Mouse (Mus musculus) testis, postnatal 10 days (tissue): ENCODE results near the gene Ndufb8.
A peak's percentile ranks its signal among the peaks of the same experiment; 100 is the strongest.

Source experiments
- DNase-seq: peaks from one replicate; pipeline ENCODE4 v3.0.0; 2021; ENCODE audit warnings: low spot score

Gene Ndufb8

GRCm38 (mm10) chr19:44554861-44555590, at the start of gene Ndufb8:
Ndufb8 (minus strand) TSS chr19:44555440.
- DNase-seq, result peak; percentile 98

- no peak for DNase-seq
Observed at GRCm38 (mm10) chr19:44594180-44594579, 38.9 kb upstream of the Ndufb8 start.

GRCm38 (mm10) chr19:44591638-44592037, 36.4 kb upstream of the Ndufb8 start:
- no peak for DNase-seq

- no peak for DNase-seq
Observed at GRCm38 (mm10) chr19:44590992-44591391, 35.8 kb upstream of the Ndufb8 start.

GRCm38 (mm10) chr19:44589591-44590223, 34.5 kb upstream of the Ndufb8 start:
- no peak for DNase-seq

- DNase-seq, result no peak
Observed at GRCm38 (mm10) chr19:44588036-44588435, 32.8 kb upstream of the Ndufb8 start.

GRCm38 (mm10) chr19:44582638-44583309, 27.5 kb upstream of the Ndufb8 start:
- peak; percentile 97 for DNase-seq

- DNase-seq, result no peak
Observed at GRCm38 (mm10) chr19:44582103-44582502, 26.9 kb upstream of the Ndufb8 start.

GRCm38 (mm10) chr19:44578038-44578437, 22.8 kb upstream of the Ndufb8 start:
- DNase-seq, result no peak

- no peak for DNase-seq
Observed at GRCm38 (mm10) chr19:44576275-44576674, 21.0 kb upstream of the Ndufb8 start.

GRCm38 (mm10) chr19:44567763-44568162, 12.5 kb upstream of the Ndufb8 start:
- DNase-seq, result no peak

- no peak for DNase-seq
Observed at GRCm38 (mm10) chr19:44564006-44564405, 8.8 kb upstream of the Ndufb8 start.

- peak; percentile 94 for DNase-seq
Observed at GRCm38 (mm10) chr19:44562652-44563206, 7.5 kb upstream of the Ndufb8 start, which contains the start of gene Hif1an. Hif1an (plus strand) TSS chr19:44562850.

GRCm38 (mm10) chr19:44554490-44554860, 765 bp downstream of the Ndufb8 start:
- no peak for DNase-seq

GRCm38 (mm10) chr19:44553286-44553685, 2.0 kb downstream of the Ndufb8 start:
- no peak for DNase-seq

- DNase-seq, result no peak
Observed at GRCm38 (mm10) chr19:44552731-44553130, 2.5 kb downstream of the Ndufb8 start, which contains the start of gene Gm20538. Gm20538 (minus strand) TSS chr19:44552831.

GRCm38 (mm10) chr19:44545321-44546041, 9.8 kb downstream of the Ndufb8 start, which contains the start of gene Sec31b:
Sec31b (minus strand) TSS chr19:44545864.
- DNase-seq, result peak; percentile 73

GRCm38 (mm10) chr19:44544775-44545174, 10.5 kb downstream of the Ndufb8 start:
- DNase-seq, result peak; percentile 88

GRCm38 (mm10) chr19:44544372-44544771, 10.9 kb downstream of the Ndufb8 start:
- DNase-seq, result no peak

GRCm38 (mm10) chr19:44542694-44543178, 12.5 kb downstream of the Ndufb8 start:
- no peak for DNase-seq

GRCm38 (mm10) chr19:44537416-44537815, 17.8 kb downstream of the Ndufb8 start:
- no peak for DNase-seq

GRCm38 (mm10) chr19:44535376-44535775, 19.9 kb downstream of the Ndufb8 start:
- no peak for DNase-seq
